Mouse (Mus musculus) ovary, postnatal 36 days (tissue): ENCODE results near the gene Kri1.
"Not testable (repeated sequence)": the region's sequence is repeated elsewhere in the genome, so short reads cannot be mapped to it uniquely, and the experiment has no call there.

Experiments used
- DNase-seq: peaks from one replicate; pipeline ENCODE4 v3.0.0; 2022; ENCODE audit warnings: low spot score, mixed read lengths

Kri1 gene

DNA sequence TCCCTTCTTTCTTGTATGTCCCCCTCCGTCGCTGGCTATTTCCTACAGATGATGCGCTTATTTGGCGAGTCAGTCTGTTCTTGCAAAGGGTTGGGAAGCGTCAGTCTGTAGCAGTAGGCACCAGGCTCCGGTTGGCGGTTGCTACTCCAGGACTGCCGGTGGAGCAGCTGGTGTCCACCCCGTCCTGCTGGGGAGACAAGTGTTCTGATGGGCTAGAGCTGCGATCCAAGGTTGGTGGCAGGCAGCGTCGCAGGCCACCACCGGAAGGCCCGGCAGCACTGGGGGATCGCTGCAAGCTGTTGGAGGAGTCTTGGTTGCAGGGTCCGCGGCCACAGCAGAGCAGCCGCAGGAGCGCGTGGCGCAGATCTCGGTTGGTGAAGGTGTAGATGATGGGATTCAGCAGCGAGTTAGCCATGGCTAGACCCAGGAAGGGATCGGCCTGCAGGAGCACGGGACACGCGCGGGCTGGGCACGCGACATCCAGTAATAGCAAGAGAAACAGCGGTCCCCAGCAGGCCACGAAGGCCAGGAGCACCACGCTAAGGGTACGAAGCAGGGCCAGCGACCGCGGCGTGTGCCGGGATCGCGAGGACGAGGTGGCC, 43.8 kb downstream of the Kri1 start:
- no peak for DNase-seq

GRCm38 (mm10) chr9:21241343-21241742, 46.4 kb downstream of the Kri1 start:
- peak; percentile 72 for DNase-seq

DNA sequence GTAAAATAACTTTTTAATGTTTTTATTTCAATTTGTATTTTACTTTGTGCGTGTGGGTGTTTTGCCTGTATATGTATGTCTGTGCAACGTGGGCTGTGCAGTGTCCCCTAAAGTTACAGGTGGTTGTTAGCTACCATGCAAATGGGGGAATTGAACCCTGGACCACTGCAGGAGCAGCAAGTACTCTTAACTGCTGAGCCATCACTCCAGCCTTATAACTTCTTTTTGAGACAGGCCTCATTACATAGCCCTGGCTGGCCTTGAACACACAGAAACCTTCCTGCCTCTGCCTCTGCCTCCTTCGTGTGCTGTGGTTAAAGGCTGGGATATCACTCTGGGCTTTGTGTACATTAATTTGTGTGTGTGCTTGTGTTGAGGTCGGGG, 48.3 kb downstream of the Kri1 start:
- DNase-seq = no peak

GRCm38 (mm10) chr9:21238733-21239464, 48.9 kb downstream of the Kri1 start, which contains the start of gene Keap1:
Gene Keap1, minus strand, starts transcription at chr9:21239361.
- peak; percentile 85 for DNase-seq

GRCm38 (mm10) chr9:21238004-21238732, 49.6 kb downstream of the Kri1 start:
- no peak for DNase-seq

GRCm38 (mm10) chr9:21237368-21238003, 50.3 kb downstream of the Kri1 start:
- no peak for DNase-seq

DNA sequence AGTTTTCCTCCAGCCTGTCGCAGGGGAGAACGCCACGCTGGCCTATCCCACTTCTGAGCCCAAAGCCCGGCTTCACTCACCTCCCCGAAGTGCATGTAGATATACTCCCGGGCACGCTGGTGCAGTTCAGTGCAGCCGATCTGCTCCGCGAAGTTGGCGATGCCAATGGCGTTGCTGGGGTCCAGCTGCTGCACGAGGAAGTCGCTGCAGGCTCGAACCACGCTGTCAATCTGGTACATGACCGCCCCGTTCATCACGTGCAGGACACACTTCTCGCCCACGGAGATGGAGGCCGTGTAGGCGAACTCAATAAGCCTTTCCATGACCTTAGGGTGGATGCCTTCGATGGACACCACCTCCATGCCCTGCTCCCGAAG, 50.8 kb downstream of the Kri1 start:
- DNase-seq = no peak

GRCm38 (mm10) chr9:21235341-21235740, 52.4 kb downstream of the Kri1 start:
- DNase-seq = no peak

- no peak for DNase-seq
Observed at GRCm38 (mm10) chr9:21233805-21234204, 54.0 kb downstream of the Kri1 start.

DNA sequence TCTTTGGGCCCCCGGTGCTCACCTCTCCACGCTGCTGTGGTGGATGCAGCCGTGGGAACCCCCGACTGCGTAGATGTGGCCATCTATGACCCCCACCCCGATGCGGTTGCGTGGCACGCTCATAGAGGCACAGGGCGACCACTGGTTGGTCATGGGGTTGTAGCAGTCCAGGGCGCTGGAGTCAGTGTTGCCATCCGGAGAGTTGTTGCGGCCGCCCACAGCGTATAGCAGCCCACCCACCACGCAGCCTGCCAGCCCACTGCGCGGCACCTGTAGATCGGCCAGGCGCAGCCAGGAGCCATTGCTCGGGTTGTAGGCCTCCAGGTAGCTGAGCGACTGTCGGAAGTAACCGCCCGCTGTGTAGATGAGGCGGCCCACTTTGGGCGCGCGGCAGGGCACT, 54.4 kb downstream of the Kri1 start:
- DNase-seq = no peak

DNA sequence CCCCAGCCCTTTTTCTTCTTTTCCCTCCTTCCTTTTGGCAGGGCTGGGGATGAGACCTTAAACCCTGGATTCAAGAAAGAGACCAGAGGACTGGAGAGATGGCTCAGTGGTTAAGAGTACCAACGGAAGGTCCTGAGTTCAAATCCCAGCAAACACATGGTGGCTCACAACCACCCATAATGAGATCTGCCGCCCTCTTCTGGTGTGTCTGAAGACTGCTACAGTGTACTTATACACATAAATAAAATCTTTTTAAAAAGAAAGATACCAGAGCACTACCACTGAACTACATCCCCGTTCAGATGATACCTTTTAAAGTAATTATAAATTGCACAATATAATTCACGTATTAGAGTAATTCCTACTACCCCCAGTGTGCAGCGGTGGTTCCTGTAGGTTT, 54.9 kb downstream of the Kri1 start:
- no peak for DNase-seq

- no peak for DNase-seq
Observed at GRCm38 (mm10) chr9:21231551-21231950, 56.2 kb downstream of the Kri1 start.

GRCm38 (mm10) chr9:21227342-21227741, 60.4 kb downstream of the Kri1 start:
- no peak for DNase-seq

DNA sequence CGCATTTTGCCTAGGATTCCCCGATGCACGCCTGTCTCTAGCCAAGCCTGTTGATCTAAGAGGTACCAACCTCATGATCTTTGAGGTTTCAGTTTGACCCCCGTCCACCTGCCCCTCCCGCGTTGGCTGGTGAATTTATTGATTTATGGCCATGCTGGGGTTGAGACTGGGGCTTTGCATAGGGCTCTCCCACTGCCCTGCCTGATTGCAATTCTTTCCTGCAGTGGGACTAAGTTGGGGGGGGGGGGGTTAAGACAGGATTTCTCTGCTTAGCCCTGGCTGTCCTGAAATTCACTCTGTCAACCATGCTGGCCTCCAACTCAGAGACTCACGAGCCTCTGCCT, 62.4 kb downstream of the Kri1 start:
- DNase-seq = no peak

DNA sequence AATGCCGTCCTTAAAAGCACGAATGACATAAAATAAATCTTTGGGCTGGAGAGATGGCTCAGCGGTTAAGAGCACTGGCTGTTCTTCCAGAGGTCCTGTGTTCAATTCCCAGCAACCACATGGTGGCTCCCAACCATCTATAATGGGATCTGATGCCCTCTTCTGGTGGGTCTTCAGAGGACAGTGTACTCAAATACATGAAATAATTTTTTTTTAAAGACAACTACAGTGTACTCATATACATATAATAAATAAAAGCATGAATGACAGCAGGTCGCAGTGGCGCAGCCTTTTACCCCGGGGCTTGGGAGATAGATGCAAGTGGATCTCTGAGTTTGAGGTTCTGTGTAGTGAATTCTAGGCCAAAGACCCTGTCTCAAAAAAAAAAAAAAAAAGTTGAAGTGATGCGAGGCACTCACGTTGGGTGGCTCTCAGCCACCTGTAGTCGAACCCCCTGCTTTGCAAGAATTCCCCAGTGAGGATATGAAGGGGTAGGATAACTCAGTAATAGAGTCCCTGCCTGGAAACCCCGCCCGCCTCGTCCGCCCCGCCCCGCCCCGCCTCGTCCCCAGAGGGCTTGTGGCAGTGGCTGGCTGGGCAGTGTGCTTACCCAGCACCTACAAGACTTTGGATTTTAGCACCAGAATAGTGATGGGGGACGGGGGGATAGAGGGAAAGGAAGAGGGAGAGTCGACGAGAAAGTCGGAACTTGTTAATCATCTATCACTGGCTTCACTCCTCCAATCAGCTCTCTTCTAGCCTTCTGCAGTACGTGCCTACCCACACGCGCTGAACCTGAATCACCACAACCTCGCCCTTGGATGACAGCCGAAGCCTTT, 63.0 kb downstream of the Kri1 start:
- DNase-seq = no peak

DNA sequence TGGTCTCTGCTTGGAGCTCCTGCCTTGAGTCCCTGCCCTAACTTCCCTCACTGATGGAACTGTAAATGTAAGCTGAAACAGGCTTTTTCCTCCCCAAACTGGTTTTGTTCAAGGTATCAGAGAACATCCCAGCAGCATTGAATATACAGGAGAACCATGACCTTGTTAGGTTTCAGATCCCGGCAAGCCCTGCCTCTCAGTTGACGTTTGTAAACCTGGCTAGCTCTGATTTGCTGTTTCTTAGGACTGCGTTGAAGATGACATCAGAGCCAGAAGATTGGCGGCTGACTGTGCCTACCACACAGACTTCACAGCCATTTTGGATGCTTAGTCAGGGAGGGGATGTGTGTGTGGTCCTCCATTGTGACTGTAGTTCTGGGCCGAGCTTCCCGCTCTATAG, 63.9 kb downstream of the Kri1 start:
- DNase-seq = no peak

- DNase-seq = not testable (repeated sequence)
Observed at GRCm38 (mm10) chr9:21223490-21223889, 64.3 kb downstream of the Kri1 start.
